Mouse (Mus musculus) CH12.LX (cell line): ENCODE data around the gene Podnl1. TPM values are rescaled to one million over a fixed set of nuclear protein-coding genes. Genes with fewer than 3 reads are reported as not detected.

Source experiments
- DNase-seq: peaks from one replicate; pipeline ENCODE4 v3.0.0-alpha.2; 2013; ENCODE audit errors: extremely low read depth
- H3K27ac ChIP-seq: 2 replicates; pipeline ENCODE4 v1.5.1; 2012; ENCODE audit warnings: low read depth, mild to moderate bottlenecking, control low read depth, moderate library complexity; ENCODE audit not compliant: insufficient read depth
- H3K27me3 ChIP-seq: replicated peaks from 2 replicates; pipeline ENCODE3; 2012; ENCODE audit warnings: inconsistent platforms
- H3K36me3 ChIP-seq, 2 experiments: replicated peaks in 1 of 2; 2 replicates each; pipeline versions ENCODE3 to v1.6.1; 2012; ENCODE audit warnings: inconsistent platforms in 1 of 2, low read length in 1 of 2, mild to moderate bottlenecking in 1 of 2, mixed read lengths in 1 of 2, moderate library complexity in 1 of 2; ENCODE audit not compliant: control insufficient read depth in 1 of 2, insufficient read depth in 1 of 2
- H3K4me1 ChIP-seq, 2 experiments: 2 replicates each; pipeline ENCODE4 v1.6.1; 2012; ENCODE audit warnings: inconsistent platforms in 1 of 2, moderate library complexity in 1 of 2; ENCODE audit not compliant: insufficient read depth in 2 of 2, control insufficient read depth in 1 of 2
- H3K4me2 ChIP-seq: 2 replicates; pipeline ENCODE4 v1.6.1; 2012; ENCODE audit warnings: low read depth, mild to moderate bottlenecking, control low read depth; ENCODE audit not compliant: poor library complexity, insufficient read depth, severe bottlenecking
- H3K4me3 ChIP-seq, 3 experiments: fragments of 150-350 bp in 1 of 3; sonication (generic) in 1 of 3; replicated peaks in 1 of 3; 2 replicates each; pipeline versions ENCODE3 to v1.5.1; 2011 to 2012; ENCODE audit warnings: low read depth in 2 of 3, low read length in 2 of 3, mild to moderate bottlenecking in 2 of 3, moderate library complexity in 2 of 3, control low read depth in 1 of 3, improper control_type of control experiment in 1 of 3, inconsistent platforms in 1 of 3, mixed read lengths in 1 of 3; ENCODE audit not compliant: poor library complexity in 1 of 3
- H3K79me2 ChIP-seq: replicated peaks from 2 replicates; pipeline ENCODE4 v1.6.1; 2012; ENCODE audit warnings: mild to moderate bottlenecking, moderate library complexity; ENCODE audit not compliant: control insufficient read depth, poor library complexity, insufficient read depth, severe bottlenecking; ENCODE audit errors: extremely low read depth
- H3K9ac ChIP-seq: 2 replicates; pipeline ENCODE4 v1.6.1; 2012; ENCODE audit warnings: low read depth, mild to moderate bottlenecking, control low read depth, moderate library complexity; ENCODE audit not compliant: insufficient read depth
- H3K9me3 ChIP-seq: replicated peaks from 2 replicates; pipeline ENCODE3; 2012; ENCODE audit warnings: low read length, inconsistent platforms, mixed read lengths
- BHLHE40 ChIP-seq: IDR thresholded peaks from 2 replicates; pipeline ENCODE4 v1.6.1; 2011; ENCODE audit warnings: mild to moderate bottlenecking, low read depth, low read length, improper control_type of control experiment
- CTCF ChIP-seq, 2 experiments: IDR thresholded peaks in 1 of 2; conservative IDR thresholded peaks in 1 of 2; 2 replicates each; pipeline ENCODE4 v1.5.1; 2011 to 2012; ENCODE audit warnings: low read depth in 2 of 2, low read length in 2 of 2, improper control_type of control experiment in 1 of 2, inconsistent platforms in 1 of 2, mild to moderate bottlenecking in 1 of 2, moderate library complexity in 1 of 2
- E2F4 ChIP-seq: IDR thresholded peaks from 2 replicates; pipeline ENCODE4 v1.6.1; 2011; ENCODE audit warnings: low read depth, low read length, improper control_type of control experiment; ENCODE audit not compliant: insufficient replicate concordance
- ELF1 ChIP-seq: IDR thresholded peaks from 2 replicates; pipeline ENCODE4 v1.6.1; 2014; ENCODE audit warnings: low read depth, mild to moderate bottlenecking, inconsistent platforms, low read length, improper control_type of control experiment
- IRF4 ChIP-seq: IDR thresholded peaks from 2 replicates; pipeline ENCODE4 v1.6.1; 2014; ENCODE audit warnings: low read depth, mild to moderate bottlenecking, inconsistent platforms, low read length, improper control_type of control experiment
- JUN ChIP-seq: IDR thresholded peaks from 2 replicates; pipeline ENCODE4 v1.6.1; 2011; ENCODE audit warnings: low read depth, mild to moderate bottlenecking, low read length, improper control_type of control experiment, moderate library complexity; ENCODE audit not compliant: insufficient read depth
- JUND ChIP-seq: conservative IDR thresholded peaks from 2 replicates; pipeline ENCODE4 v1.6.1; 2011; ENCODE audit warnings: low read depth, low read length, improper control_type of control experiment
- KAT2A ChIP-seq: IDR thresholded peaks from 2 replicates; pipeline ENCODE4 v1.6.1; 2012; ENCODE audit warnings: low read length, improper control_type of control experiment, inconsistent platforms; ENCODE audit not compliant: insufficient replicate concordance
- MAFK ChIP-seq: IDR thresholded peaks from 2 replicates; pipeline ENCODE4 v1.6.1; 2011; ENCODE audit warnings: low read length, improper control_type of control experiment; ENCODE audit not compliant: insufficient replicate concordance
- MAX ChIP-seq: IDR thresholded peaks from 2 replicates; pipeline ENCODE4 v1.6.1; 2011; ENCODE audit warnings: low read length, improper control_type of control experiment
- MAZ ChIP-seq: IDR thresholded peaks from 2 replicates; pipeline ENCODE4 v1.6.1; 2012; ENCODE audit warnings: low read depth, mild to moderate bottlenecking, inconsistent platforms, low read length, improper control_type of control experiment, moderate library complexity
- NELFE ChIP-seq: IDR thresholded peaks from 2 replicates; pipeline ENCODE4 v1.6.1; 2011; ENCODE audit warnings: low read depth, low read length, improper control_type of control experiment
- POLR2A ChIP-seq: IDR thresholded peaks from 2 replicates; pipeline ENCODE4 v1.6.1; 2011; ENCODE audit warnings: low read depth, mild to moderate bottlenecking, improper control_type of control experiment, low read length
- RCOR1 ChIP-seq: conservative IDR thresholded peaks from 2 replicates; pipeline ENCODE4 v1.6.1; 2012; ENCODE audit warnings: low read depth, mild to moderate bottlenecking, inconsistent platforms, low read length, improper control_type of control experiment
- TBP ChIP-seq: conservative IDR thresholded peaks from 2 replicates; pipeline ENCODE4 v1.6.1; 2011; ENCODE audit warnings: low read depth, low read length, improper control_type of control experiment
- UBTF ChIP-seq: IDR thresholded peaks from 2 replicates; pipeline ENCODE4 v1.6.1; 2012; ENCODE audit warnings: low read depth, mild to moderate bottlenecking, inconsistent platforms, low read length, improper control_type of control experiment, moderate library complexity
- USF2 ChIP-seq: conservative IDR thresholded peaks from 2 replicates; pipeline ENCODE4 v1.6.1; 2011; ENCODE audit warnings: low read depth, low read length, improper control_type of control experiment
- ZNF384 ChIP-seq: IDR thresholded peaks from 2 replicates; pipeline ENCODE4 v1.6.1; 2012; ENCODE audit warnings: low read depth, low read length, improper control_type of control experiment, inconsistent platforms
- dilution Hi-C: fragments of 300-500 bp; cut with MboI; formaldehyde crosslinking; loops from 2 replicates; pipeline ENCODE4 v1.14.3; 2020; ENCODE audit warnings: low sequenced_read_pairs; ENCODE audit not compliant: extremely low pct_unique_long_range_greater_than_20kb, extremely low pct_ligation_motif_present
- in situ Hi-C: fragments of 300-500 bp; cut with MboI; formaldehyde crosslinking; loops from 3 replicates; pipeline ENCODE4 v1.14.3; 2019; ENCODE audit warnings: low sequenced_read_pairs, low pct_ligation_motif_present, low pct_unique_long_range_greater_than_20kb, mixed read lengths
- polyA plus RNA-seq: library from polyadenylated mRNA; unstranded; fragments of >175 nt; gene quantifications from 2 replicates; pipeline ENCODE4 v1.2.1, GENCODE M21; 2012; ENCODE audit warnings: low read depth; ENCODE audit not compliant: insufficient read length
- total RNA-seq, 2 experiments: library from RNA; depleted of rRNA; stranded (reverse); fragments of 300-350 nt in 1 of 2; fragments of >200 nt in 1 of 2; gene quantifications; 2 replicates each; pipeline ENCODE4 v1.2.3; 2012 to 2014

Gene Podnl1
- total and polyA plus RNA-seq, 3 experiments = 0.98 to 2.8 (median 2.0) TPM

- no peak overlapping the region for H3K27ac ChIP-seq
These were observed 51.6 kb downstream of the Podnl1 start for GRCm38 (mm10) chr8:84177405-84177804.

GRCm38 (mm10) chr8:84178592-84178991 is 52.8 kb downstream of the Podnl1 start:
- no peak overlapping the region for H3K4me2 ChIP-seq
- H3K4me3 ChIP-seq = no peak overlapping the region
- no peak overlapping the region for H3K27ac ChIP-seq
- dilution Hi-C loops = no loop called here
- H3K9ac ChIP-seq = no peak overlapping the region
- no peak for DNase-seq
- in situ Hi-C loops = no loop called here
- no peaks in the 10 kb centered on the region for H3K36me3 ChIP-seq
- H3K79me2 ChIP-seq = no peaks in the 10 kb centered on the region
- H3K4me1 ChIP-seq = peaks cover 3 to 5% of the 10 kb centered on the region in 2 experiments
- H3K27me3 ChIP-seq = peaks cover 33% of the 10 kb centered on the region
- no peak for TF ChIP-seq MAX
- TF ChIP-seq MAFK = no peak
- TF ChIP-seq BHLHE40 = no peak
- TF ChIP-seq RCOR1 = no peak
- TF ChIP-seq KAT2A = no peak
- TF ChIP-seq CTCF (conservative IDR thresholded peaks at IDR 0.05 in 1 of 2, IDR thresholded peaks at IDR 0.05 in 1 of 2; ENCODE audit: low read depth in 2 of 2, low read length in 2 of 2) = no peak
- TF ChIP-seq E2F4 = no peak
- TF ChIP-seq IRF4 = no peak
- TF ChIP-seq JUN = no peak
- TF ChIP-seq POLR2A = no peak
- TF ChIP-seq ELF1 = no peak
- TF ChIP-seq ZNF384 = no peak
- TF ChIP-seq NELFE = no peak
- TF ChIP-seq TBP = no peak
- no peak for TF ChIP-seq MAZ
- no peak for TF ChIP-seq USF2
- no peaks in the 10 kb centered on the region for H3K9me3 ChIP-seq

More at GRCm38 (mm10) chr8:84177405-84177804, 51.6 kb downstream of the Podnl1 start:
- H3K27me3 ChIP-seq = peaks cover 43% of the 10 kb centered on the region
- no peaks in the 10 kb centered on the region for H3K36me3 ChIP-seq
- DNase-seq = no peak
- no peaks in the 10 kb centered on the region for H3K79me2 ChIP-seq
- no peak overlapping the region for H3K4me3 ChIP-seq
- no peak for TF ChIP-seq UBTF
- TF ChIP-seq CTCF (conservative IDR thresholded peaks at IDR 0.05 in 1 of 2, IDR thresholded peaks at IDR 0.05 in 1 of 2; ENCODE audit: low read depth in 2 of 2, low read length in 2 of 2) = no peak
- no peak for TF ChIP-seq JUND
- no peak overlapping the region for H3K4me2 ChIP-seq
- no peak overlapping the region for H3K9ac ChIP-seq
- in situ Hi-C loops = no loop called here
- dilution Hi-C loops = no loop called here
- H3K4me1 ChIP-seq = peaks cover 8 to 11% of the 10 kb centered on the region in 2 experiments
- no peaks in the 10 kb centered on the region for H3K9me3 ChIP-seq
